Mouse (Mus musculus): ENCODE results near the gene Ucma. TPM values are rescaled to one million over a fixed set of nuclear protein-coding genes. Genes with fewer than 3 reads are reported as not detected.

Ucma gene
- total RNA-seq, 2 experiments from 2014 or later = 2.3 to 2.6 TPM

DNA sequence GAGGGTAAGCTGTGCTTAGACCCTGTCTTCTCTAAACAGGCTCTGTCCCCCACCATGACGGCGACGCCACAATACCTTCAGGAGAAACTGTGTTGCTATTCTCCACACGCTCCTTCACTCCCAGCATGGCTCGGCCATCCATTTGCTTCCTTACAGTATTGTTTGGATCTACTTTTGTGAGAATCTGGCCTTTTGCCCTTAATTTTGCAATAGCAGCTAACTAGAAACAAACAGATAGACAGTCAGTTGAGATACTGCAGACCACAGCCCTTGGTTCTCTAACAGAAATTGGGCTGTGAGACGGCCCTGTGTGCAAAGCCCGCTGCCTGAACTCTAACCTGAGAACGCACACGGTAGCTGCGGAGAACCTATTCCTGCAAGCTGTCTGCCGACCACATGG lies 19.7 kb downstream of the Ucma start:
- no peak for DNase-seq (ENCODE audit: extremely low spot score in 1 of 2, low spot score in 2 of 2)
- intact Hi-C loops (cut with DNase I) = no loop called here

DNA sequence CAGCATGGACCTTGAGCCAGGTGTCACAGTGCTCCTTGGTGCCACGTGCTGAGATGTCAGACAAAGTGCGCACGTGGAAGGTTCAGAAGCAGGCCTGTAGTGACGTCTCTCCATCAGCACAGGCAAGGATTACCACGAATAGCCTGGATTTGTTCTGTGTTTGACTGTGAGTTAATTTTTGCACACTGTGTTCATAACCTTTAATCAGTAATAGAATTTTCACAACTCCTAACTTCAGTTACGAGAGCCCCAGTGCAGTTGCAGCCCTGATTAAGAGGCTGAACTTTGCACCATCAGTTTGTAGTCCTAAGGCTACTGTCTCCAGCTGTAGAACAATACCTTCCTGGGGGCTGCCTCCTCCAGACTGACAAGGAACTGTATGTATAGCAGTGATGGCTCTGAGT lies 20.5 kb downstream of the Ucma start:
- no peak for DNase-seq (ENCODE audit: extremely low spot score in 1 of 2, low spot score in 2 of 2)
- intact Hi-C loops (cut with DNase I) = no loop called here

DNA sequence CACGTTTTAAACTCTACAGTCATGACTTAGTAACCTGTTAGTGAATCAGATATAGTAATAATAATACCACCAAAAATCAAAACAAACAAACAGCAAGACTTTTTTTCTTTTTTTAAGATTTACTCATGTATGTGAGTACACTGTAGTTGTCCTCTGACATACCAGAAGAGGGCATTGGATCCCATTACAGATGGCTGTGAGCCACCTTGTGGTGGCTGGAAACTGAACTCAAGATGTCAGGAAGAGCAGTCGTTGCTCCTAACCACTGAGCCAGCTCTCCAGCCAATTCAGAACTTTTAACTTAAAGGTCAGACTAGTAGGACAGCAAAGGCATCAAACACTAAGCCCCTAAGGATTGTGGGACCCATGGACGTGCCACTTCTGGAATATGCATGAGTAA lies 23.0 kb downstream of the Ucma start:
- intact Hi-C loops (cut with DNase I) = no loop called here
- DNase-seq (ENCODE audit: extremely low spot score in 1 of 2, low spot score in 2 of 2) = no peak

DNA sequence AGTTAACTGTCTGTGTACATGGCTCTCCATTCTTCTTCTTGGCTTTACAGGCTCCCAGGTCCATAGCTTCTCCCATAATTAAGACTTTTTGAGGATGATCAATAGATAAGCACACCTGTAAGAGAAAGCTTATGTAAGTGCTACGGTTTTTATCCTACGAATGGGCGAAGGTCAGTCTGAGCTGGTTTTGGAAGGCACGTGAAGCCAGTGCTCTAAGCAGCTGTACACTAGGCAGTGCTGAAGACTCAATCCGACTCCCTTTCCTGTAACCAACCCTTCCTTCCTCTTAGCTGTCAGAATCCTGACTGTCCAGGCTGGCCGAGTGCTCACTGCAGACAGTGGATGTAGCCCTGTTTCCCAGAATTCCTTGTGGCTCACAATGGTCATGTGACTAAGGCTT lies 25.3 kb downstream of the Ucma start:
- DNase-seq (ENCODE audit: extremely low spot score in 1 of 2, low spot score in 2 of 2) = no peak
- intact Hi-C loops (cut with DNase I) = no loop called here

DNA sequence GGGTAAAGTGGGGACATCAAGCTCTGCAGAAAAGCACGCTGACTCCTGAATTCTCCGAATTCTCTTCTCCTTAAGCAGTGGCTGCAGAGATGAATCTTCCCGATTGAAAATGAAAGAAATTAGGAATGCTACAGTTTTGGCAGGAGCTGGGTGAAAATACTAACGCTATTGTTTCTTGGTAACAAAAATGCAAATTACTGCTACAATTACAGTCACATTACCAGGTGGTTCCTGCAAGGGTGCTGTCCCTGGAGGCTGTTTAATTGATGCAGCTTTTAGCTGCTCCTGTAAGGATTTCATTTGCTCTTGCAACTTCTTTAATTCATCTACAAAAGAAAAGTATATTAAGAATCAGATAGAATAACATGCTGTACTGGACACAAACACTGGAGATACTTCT lies 31.2 kb downstream of the Ucma start:
- DNase-seq (ENCODE audit: extremely low spot score in 1 of 2, low spot score in 2 of 2) = no peak
- intact Hi-C loops (cut with DNase I) = no loop called here

DNA sequence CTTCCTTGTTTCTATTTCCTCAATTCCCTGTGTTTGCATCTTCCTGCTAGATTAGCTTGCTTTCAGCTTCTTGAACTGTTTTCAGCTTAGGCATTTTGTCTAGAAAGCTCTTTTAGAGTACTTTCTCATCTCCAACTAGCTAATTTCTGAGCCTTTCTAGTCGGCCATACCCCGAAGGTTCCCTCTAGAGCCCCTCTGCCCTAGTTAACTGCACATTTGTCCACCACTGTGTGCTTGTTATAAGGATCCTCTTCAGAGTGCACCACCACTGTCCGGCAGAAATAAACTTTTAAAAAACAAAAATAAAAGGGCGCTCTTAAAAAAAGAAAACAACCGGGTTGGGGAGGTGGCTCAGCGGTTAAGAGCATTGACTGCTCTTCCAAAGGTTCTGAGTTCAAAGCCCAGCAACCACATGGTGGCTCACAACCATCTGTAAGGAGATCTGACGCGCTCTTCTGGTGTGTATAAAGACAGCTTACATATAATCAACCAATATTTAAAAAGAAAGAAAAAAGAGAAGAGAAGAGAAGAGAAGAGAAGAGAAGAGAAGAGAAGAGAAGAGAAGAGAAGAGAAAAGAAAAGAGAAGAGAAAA lies 36.1 kb downstream of the Ucma start:
- intact Hi-C loops (cut with DNase I) = no loop called here
- DNase-seq (ENCODE audit: extremely low spot score in 1 of 2, low spot score in 2 of 2) = no peak

DNA sequence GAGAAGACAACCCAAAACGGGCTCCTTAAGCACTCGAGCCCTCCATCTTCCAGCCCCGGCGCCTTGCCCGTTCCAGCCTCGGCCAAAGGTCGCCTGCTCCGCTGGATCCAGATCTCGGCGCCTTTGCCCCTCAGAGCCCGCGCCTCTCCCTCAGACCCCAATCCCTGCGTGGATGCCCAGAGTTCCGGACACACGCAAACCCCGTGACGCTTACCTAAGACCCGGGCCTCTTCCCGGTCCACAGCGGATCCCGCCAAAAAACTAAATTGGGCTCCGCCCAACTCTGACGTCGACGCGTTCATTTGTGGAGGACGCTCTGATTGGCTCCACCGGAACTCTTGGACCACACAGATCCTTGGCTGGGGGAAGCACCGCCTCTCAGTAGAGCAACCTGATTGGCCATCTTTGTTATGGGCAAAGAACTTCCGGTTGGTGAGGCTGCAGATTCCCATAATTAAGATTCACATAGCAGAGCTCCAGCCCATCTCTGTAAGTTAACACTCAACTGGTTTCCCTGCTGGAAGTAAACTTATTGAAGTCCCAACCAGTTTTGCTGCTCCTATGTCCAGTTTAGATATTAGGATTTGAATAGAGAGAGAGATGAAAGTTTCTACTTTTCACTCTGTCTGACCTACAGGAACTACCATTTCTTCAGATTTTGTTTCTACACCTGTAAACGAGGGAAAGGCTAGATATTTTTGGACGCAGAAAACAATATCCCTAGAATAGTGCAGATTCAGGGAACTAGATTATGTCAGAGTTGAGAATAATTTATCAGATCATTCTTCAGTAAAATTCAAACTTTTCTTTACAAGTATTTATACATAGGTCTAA lies 36.8 kb downstream of the Ucma start, which contains the start of gene Mcm10:
TSS of gene Mcm10 (minus strand) at position 301 of the 834 bp plus-strand sequence.
- peak; percentile 94 to 95 for DNase-seq (ENCODE audit: extremely low spot score in 1 of 2, low spot score in 2 of 2)
- intact Hi-C loops (cut with DNase I) = no loop called here

DNA sequence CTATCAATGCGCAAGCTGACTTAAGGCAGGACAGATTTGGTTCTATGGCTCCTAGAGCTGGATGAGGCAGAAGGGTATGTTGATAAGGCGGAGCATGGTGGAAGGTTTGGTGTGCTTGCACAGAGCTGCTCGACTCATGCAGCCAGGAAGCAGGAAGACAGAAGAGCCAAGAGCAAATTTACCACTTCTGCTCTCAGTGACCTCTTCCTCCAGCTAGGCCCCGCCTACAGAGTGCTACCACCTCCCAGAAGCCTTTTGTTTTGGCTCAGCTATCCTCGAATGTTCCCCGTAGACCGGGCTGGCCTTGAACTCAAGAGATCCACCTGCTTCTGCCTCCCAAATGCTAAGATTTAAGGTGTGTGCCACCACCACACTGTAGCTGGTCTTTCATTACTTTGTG lies 38.7 kb downstream of the Ucma start:
- intact Hi-C loops (cut with DNase I) = no loop called here
- no peak for DNase-seq (ENCODE audit: extremely low spot score in 1 of 2, low spot score in 2 of 2)

DNA sequence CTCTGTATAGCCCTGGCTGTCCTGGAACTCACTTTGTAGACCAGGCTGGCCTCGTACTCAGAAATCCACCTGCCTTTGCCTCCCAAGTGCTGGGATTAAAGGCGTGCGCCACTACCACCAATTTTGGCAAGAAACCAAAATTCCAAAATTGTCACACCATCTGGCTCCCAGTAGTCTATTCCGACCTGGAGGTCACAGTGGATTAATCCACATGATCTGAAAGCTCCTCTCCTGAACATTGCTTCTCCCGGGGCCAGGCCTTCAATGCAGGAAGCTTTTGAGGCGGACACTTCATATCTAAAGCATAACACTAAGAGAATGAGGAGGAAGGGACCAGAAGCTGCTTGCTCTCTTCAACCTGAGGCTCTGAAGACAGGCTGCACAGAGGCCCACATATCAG lies 39.6 kb downstream of the Ucma start:
- intact Hi-C loops (cut with DNase I) = no loop called here
- no peak for DNase-seq (ENCODE audit: extremely low spot score in 1 of 2, low spot score in 2 of 2)

DNA sequence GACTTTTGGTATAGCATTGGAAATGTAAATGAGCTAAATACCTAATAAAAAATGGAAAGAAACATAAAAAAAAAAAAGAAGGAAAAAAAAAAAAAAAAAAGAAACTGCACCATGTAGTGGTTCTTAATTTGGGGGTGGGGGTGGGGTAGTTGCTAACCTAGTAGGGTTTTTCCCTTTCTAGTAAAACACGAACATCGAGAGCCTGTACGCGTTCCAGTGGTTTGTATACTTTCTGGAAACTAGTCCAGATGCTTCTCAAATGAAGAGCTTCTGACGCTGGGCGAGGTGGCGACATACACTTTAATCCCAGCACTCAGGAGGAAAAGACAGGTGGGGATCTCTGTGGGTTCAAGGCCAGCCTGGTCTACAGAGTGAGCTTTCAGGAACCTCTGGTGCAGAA lies 41.0 kb downstream of the Ucma start:
- intact Hi-C loops (cut with DNase I) = no loop called here
- no peak for DNase-seq (ENCODE audit: extremely low spot score in 1 of 2, low spot score in 2 of 2)

DNA sequence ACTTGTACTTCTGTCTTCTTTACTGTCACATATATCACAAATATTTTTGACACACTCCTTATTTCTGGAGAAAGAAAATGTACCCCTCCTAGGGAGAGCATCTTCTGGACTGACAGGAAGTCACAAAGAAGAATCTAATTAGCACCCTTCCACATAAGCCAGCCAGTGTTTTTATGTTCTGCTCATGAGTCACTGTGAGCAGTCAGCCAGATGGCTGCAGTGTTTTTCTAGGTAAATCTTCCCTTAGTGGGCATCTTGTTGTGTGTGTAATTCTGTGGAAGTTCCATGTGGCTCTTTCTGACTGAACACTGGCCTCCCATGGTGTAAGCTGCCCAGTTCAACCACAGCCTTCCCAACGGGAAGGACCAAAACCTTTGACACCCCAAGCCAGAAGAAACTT lies 43.8 kb downstream of the Ucma start:
- intact Hi-C loops (cut with DNase I) = no loop called here
- DNase-seq (ENCODE audit: extremely low spot score in 1 of 2, low spot score in 2 of 2) = no peak

DNA sequence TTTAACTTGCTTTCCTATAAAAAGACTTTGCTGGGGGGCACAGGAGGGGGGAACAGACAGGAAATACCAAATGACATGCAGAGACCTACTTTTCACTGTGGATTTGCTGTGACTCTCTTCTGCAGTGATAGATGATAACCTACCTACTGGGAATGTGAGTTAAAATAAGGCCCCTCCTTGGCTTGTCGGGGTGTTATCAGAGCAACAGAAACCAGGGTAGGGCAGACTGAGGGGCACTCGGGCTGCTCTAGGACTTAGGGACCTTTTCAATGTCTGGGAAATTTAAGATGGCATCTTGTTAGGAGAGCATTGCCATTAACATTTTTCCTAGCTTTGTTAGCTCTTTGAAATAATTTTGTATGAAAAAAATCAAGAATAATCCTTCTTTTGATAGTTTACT lies 47.4 kb downstream of the Ucma start:
- intact Hi-C loops (cut with DNase I) = no loop called here
- no peak for DNase-seq (ENCODE audit: extremely low spot score in 1 of 2, low spot score in 2 of 2)

DNA sequence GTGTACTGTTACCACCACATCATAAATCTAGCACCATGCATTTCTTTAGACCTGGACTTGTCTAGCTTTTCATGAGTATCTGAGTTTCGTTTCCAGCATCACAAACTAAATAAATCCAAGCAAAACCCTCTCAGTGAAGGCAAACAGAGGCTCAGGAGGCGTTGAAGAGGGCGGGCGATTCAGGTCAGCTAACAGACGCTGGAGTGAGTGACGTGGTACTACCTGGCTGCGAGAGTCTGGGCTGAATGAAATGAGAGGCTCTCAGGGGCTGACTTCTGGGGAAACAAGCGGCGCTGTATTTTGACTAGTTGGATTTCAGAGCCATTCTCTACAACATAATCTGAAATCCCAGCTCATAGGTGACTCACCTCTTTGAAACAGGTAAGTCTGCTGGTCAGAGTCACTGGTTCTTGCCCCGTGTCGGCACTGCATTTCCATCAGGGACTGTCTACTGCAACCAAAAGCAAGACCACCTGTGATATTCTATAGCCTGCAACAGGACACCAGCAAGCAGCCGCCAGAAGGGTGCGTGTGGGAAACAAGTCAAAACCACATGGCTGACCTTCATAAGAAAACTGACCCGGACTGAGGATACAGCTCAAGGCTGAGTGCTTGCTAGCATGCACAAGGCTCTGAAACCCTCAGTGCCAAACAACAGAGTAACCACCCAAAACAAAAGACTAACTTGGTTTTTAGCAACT lies 47.9 kb downstream of the Ucma start:
- DNase-seq (ENCODE audit: extremely low spot score in 1 of 2, low spot score in 2 of 2) = no peak
- intact Hi-C loops (cut with DNase I) = no loop called here

DNA sequence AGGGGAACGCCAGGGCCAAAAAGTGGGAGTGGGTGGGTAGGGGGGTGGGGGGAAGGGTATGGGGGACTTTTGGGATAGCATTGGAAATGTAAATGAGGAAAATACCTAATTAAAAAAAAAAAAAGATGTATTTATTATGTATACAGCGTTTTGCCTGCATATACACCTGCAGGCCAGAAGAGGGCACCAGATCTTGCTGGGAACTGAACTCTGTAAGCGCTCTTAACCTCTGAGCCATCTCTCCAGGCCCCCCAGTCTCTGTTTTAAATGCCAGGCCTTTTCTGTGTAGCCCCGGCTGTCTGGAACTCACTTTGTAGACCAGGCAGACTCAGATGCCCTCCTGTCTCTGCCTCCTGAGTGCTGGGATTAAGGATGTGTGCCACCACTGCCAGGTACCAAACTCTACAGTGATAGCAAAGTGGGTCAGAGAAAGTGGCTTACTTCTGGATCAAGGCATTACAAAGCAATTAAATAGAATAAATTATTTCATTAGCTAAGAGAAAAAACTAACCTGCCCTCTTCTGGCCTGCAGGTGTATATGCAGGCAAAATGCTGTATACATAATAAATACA lies 49.3 kb downstream of the Ucma start:
- intact Hi-C loops (cut with DNase I) = no loop called here
- DNase-seq (ENCODE audit: extremely low spot score in 1 of 2, low spot score in 2 of 2) = no peak

DNA sequence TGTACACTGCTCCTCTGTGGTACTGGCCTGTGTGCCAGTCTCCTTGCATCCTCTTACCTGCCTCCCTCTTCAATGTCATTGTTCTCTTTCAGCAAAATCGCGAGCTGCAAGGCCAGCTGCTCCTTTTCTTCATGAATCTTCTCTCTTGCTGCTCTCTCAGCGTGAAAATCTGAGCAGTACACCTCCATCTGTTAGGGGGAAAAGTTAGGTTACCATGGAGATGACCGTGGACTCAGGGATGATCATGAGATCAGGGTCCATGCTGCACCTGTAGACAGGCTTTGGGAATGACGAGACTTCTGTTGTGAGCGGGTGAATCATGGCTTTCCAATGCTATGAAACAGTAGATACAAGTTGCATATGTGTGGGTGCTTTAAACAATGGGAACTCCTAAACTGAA lies 51.1 kb downstream of the Ucma start:
- intact Hi-C loops (cut with DNase I) = no loop called here

DNA sequence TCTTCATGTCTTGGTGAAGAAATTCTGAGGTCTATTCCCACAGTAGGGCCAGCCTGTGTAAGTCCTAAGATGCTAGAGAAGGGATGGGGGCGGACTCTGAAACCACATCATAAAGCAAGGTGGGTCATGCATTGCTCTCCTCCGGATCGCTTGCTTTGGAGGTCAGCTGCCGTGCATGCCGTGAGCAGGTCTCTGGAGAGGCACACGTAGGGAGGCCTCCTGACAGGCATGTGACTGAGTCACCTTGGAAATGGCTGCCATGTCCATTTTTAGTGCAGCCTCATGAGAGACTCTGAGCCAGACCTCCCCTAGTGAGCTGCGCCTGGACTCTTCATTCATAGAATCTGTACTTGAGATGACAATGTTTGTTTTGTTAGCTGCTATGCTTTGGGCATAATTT lies 52.1 kb downstream of the Ucma start:
- intact Hi-C loops (cut with DNase I) = no loop called here
- no peak for DNase-seq (ENCODE audit: extremely low spot score in 1 of 2, low spot score in 2 of 2)

More for the DNA sequence above, 51.1 kb downstream of the Ucma start:
- DNase-seq (ENCODE audit: extremely low spot score in 1 of 2, low spot score in 2 of 2) = no peak

DNA sequence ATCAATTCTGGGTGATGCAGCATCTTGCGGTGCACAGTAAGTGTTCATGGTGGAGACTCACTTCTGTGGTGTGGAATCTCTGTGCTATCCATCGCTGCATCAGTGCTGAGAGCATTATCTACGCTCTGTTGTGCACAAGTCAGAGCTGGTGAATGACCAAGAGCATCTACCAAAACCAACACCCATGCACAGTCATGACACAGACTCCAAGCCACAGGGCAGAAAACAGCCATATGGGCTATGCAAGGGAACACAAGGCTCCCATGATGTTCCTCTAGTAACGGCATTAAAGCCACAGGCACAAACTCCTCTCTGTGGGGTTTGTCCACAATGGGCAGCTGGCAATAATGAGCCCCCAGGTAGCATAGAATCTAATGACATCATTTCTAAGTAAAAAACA lies 53.9 kb downstream of the Ucma start:
- intact Hi-C loops (cut with DNase I) = no loop called here
- DNase-seq (ENCODE audit: extremely low spot score in 1 of 2, low spot score in 2 of 2) = no peak

DNA sequence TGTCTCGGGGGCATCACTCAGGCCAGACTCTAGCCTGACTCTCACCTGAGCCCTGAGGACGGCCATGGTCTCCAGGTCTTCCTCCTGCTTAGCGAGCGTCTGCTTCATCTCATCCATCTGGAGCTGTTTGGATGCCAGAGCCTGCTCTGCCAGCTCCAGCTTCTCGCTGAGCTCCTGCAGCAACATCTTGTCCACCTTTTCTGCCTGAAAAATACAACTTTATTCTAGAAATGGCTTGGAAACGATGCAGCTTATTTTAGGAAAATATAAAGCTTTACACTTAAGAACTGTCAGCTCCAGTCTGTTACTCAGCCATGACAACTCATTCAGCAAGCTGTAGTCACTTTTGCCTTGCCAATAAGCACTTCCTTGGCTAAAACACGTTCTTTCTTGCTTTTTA lies 55.3 kb downstream of the Ucma start:
- intact Hi-C loops (cut with DNase I) = no loop called here
- peak in 1 of 2 experiments; percentile 47 for DNase-seq (ENCODE audit: extremely low spot score in 1 of 2, low spot score in 2 of 2)

DNA sequence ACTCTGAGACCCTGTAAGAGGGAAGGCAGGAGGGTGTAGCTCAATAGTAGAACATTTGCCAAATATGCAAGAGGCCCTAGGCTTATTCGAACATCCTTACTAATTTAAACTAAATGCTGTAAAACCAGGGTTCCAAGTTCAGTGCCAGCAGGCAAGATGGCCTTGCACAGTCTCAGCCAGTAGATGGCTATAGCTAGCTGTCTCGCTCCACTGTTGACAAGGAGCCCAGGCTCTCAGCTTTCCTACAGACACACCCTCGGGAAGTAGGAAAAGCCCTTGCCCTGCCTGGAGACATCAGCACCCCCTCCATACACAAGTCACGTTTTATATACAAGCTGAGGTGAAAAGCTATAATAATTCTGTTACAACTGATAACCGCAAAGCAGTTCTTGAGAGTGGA lies 56.7 kb downstream of the Ucma start:
- intact Hi-C loops (cut with DNase I) = no loop called here
- DNase-seq (ENCODE audit: extremely low spot score in 1 of 2, low spot score in 2 of 2) = no peak
